Mouse (Mus musculus) erythroblast, embryonic 14.5 days (primary cell): Measurements from ENCODE around the gene Rpl34.

Experiments
- GATA1 ChIP-seq: IDR thresholded peaks from 2 replicates; pipeline ENCODE4 v1.6.1; 2012; ENCODE audit warnings: low read length, inconsistent platforms, mixed read lengths
- TAL1 ChIP-seq: IDR thresholded peaks from 3 replicates; pipeline ENCODE4 v1.6.1; 2012; ENCODE audit warnings: low read length, inconsistent platforms, mixed read lengths

- TF ChIP-seq GATA1 (no peak), TAL1 (no peak)
Observed at GRCm38 (mm10) chr3:130710103-130710502, 20.1 kb downstream of the Rpl34 start.
